Mouse (Mus musculus): ENCODE measurements around the gene Bbs7. TPM values are rescaled to one million over a fixed set of nuclear protein-coding genes. Genes with fewer than 3 reads are reported as not detected.
"Not testable (repeated sequence)": the region's sequence is repeated elsewhere in the genome, so short reads cannot be mapped to it uniquely, and the experiment has no call there.

Gene Bbs7
- polyA plus RNA-seq, 1 experiment = not detected

DNA sequence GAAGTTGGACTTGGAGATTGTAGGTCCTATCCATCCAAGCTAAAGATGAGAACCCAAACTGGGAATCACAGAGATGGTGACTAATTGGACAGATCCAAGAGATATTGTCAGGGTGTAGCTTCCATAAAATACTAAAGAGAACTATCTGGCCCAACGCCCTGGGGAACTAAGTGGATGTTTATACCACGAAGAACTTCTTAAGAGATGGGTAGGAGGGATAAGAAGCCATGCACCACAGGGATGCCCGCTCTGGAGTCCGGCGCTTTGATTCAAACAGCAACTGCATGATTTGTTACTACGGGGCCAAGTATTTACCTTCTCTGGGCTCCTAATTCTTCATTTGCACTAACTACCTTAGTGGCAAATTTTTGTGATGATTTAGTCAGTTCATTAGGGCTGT lies 590 bp downstream of the Bbs7 start:
- H3K27me3 ChIP-seq (replicated peaks) = peaks cover 8% of the 10 kb centered on the region
- TF ChIP-seq FLI1 (IDR thresholded peaks at IDR 0.05; ENCODE audit: low read length) (no peak), GATA1 (IDR thresholded peaks at IDR 0.05; ENCODE audit: borderline replicate concordance, low read length) (no peak)
- peak overlapping the region; percentile 90 for H3K4me3 ChIP-seq (replicated peaks)
- H3K36me3 ChIP-seq (replicated peaks; ENCODE audit: low read length) = no peaks in the 10 kb centered on the region
- H3K9me3 ChIP-seq = no peaks in the 10 kb centered on the region
- H3K4me1 ChIP-seq = peaks cover 7% of the 10 kb centered on the region

DNA sequence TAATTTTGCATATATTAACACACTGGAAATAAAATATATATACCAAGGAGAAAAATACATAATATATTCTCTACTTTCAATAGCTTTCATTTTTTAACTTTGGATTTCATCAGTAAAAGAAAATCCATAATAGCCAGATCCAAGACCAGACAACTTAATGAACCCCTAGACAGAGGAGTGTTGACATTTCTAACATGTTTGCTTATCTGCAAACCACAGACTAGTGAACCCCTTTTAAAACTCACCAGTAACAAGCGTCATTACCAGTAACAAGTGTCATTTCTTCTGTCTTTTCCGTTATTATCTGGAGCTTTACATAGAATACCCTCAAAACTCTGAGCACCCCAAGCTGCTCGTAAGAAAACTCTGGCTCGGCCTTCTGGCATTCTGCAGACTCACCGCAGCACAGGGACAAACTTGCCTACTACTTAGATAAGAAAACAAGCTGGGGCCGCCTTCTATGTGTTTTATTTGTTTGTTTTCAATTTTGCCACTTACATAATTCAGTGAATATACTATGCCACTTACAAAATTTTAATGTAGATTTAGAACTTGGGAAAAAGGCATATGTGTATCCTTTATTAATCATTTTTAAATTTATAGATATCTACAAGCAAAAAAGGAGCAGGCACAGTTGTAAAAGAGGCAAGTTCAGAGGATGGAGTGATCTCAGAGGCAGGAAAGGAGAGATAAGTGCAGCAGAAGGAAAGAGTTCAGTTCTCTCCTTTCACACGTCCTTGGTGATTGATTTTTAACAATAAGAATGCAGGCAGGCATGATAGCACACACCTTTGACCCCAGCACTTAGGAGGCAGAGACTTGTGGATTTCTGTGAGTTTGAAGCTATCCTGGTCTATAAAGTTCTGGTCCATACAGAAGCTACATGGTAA lies 7.1 kb downstream of the Bbs7 start:
- Histone ChIP-seq H3K4me1 (no peaks in the 10 kb centered on the region; the same call in 1 of the 2 replicates), H3K4me3 (replicated peaks) (no peak overlapping the region), H3K27me3 (replicated peaks) (no peaks in the 10 kb centered on the region), H3K36me3 (replicated peaks; ENCODE audit: low read length) (no peaks in the 10 kb centered on the region), H3K9me3 (no peaks in the 10 kb centered on the region)
- no peak for TF ChIP-seq FLI1 (IDR thresholded peaks at IDR 0.05; ENCODE audit: low read length)
- TF ChIP-seq GATA1 (IDR thresholded peaks at IDR 0.05; ENCODE audit: borderline replicate concordance, low read length) = no peak

DNA sequence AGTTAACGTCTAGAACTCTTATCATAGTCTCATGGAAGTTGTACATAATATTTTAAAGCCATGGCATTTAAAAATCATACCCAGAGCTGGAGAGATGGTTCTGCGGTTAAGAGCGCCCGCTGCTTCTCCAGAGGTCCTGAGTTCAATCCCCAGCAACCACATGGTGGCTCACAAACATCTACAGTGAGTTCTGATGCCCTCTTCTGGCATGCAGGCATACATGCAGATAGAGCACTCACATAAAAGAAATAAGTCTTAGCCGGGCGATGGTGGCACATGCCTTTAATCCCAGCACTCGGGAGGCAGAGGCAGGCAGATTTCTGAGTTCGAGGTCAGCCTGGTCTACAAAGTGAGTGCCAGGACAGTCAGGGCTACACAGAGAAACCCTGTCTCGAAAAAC lies 13.5 kb downstream of the Bbs7 start:
- H3K4me1 ChIP-seq; H3K9me3 ChIP-seq; H3K27me3 ChIP-seq (replicated peaks); H3K4me3 ChIP-seq (replicated peaks); H3K36me3 ChIP-seq (replicated peaks; ENCODE audit: low read length): not testable (repeated sequence)

GRCm38 (mm10) chr3:36598811-36599210 lies 14.5 kb downstream of the Bbs7 start:
- no peaks in the 10 kb centered on the region for H3K4me1 ChIP-seq
- H3K27me3 ChIP-seq (replicated peaks) = no peaks in the 10 kb centered on the region
- no peak overlapping the region for H3K4me3 ChIP-seq (replicated peaks)
- H3K36me3 ChIP-seq (replicated peaks; ENCODE audit: low read length) = no peaks in the 10 kb centered on the region
- no peak for TF ChIP-seq GATA1 (IDR thresholded peaks at IDR 0.05; ENCODE audit: borderline replicate concordance, low read length)
- no peak for TF ChIP-seq FLI1 (IDR thresholded peaks at IDR 0.05; ENCODE audit: low read length)
- no peaks in the 10 kb centered on the region for H3K9me3 ChIP-seq

DNA sequence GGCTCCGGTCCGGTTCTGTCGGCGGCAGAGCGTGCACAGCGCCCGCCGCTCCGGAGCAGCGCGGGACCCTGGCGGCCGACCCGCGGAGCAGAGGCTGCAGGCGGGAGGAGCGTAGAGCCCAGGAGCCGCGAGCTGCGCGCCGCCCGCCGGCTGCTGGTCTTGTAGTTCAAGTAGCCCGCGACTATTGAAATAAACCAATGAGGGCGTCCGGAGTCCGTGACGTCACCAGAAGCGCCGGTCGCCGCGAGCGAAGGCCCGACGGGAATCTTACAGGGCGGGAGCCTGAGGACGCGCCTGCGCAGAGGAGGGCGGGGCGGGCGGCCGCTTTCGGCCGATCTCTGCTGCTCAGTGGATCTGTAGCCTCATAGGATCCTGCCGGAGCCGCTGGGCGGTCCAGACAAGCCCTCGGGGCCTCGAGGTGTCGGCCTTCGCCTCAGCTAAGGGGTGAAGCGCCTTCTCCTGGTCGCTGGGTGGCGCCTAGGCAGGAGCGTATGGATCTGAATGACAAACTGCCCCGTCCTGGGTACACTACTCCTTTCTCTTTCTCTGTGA lies 41.4 kb downstream of the Bbs7 start, which contains the start of gene Ccna2:
TSS of gene Ccna2 (minus strand) at position 324 of the 552 bp plus-strand sequence.
- H3K4me1 ChIP-seq = peaks cover 36% of the 10 kb centered on the region
- H3K9me3 ChIP-seq = no peaks in the 10 kb centered on the region
- H3K36me3 ChIP-seq (replicated peaks; ENCODE audit: low read length) = peaks cover 33% of the 10 kb centered on the region
- no peaks in the 10 kb centered on the region for H3K27me3 ChIP-seq (replicated peaks)
- H3K4me3 ChIP-seq (replicated peaks) = peak within 1 kb of the TSS; percentile 95
- no peak for TF ChIP-seq FLI1 (IDR thresholded peaks at IDR 0.05; ENCODE audit: low read length)
- TF ChIP-seq GATA1 (IDR thresholded peaks at IDR 0.05; ENCODE audit: borderline replicate concordance, low read length) = no peak

DNA sequence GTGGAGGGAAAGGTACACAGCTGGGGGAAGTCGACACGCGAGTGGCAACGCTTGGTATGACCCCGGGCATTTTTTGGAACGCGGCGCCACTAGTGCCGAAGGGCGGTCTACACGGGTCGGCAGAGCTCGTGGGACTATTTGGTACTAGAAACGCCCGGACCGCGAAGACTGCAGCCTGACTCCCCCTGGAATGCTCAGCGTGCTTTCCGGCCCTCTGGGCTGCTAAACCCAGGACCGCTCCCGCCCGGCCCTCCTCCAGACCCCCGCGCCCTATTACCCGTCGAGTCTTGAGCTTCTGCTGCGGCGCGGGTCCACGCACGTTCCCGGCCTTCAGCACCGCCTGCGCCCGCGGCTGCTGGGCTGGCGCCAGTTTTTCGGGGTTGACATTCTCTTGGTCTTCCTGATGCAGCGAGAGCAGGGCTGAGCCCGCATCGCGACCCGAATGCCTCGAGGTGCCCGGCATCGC lies 41.9 kb downstream of the Bbs7 start:
- Histone ChIP-seq H3K27me3 (replicated peaks) (no peaks in the 10 kb centered on the region), H3K4me1 (peaks cover 36% of the 10 kb centered on the region), H3K4me3 (replicated peaks) (peak overlapping the region; percentile 95), H3K9me3 (no peaks in the 10 kb centered on the region), H3K36me3 (replicated peaks; ENCODE audit: low read length) (peaks cover 38% of the 10 kb centered on the region)
- TF ChIP-seq FLI1 (IDR thresholded peaks at IDR 0.05; ENCODE audit: low read length) = no peak
- TF ChIP-seq GATA1 (IDR thresholded peaks at IDR 0.05; ENCODE audit: borderline replicate concordance, low read length) = no peak

- H3K9me3 ChIP-seq = no peaks in the 10 kb centered on the region
- H3K4me1 ChIP-seq = peaks cover 36% of the 10 kb centered on the region
- peak overlapping the region; percentile 95 for H3K4me3 ChIP-seq (replicated peaks)
- peaks cover 53% of the 10 kb centered on the region for H3K36me3 ChIP-seq (replicated peaks; ENCODE audit: low read length)
- TF ChIP-seq GATA1 (IDR thresholded peaks at IDR 0.05; ENCODE audit: borderline replicate concordance, low read length) (no peak), FLI1 (IDR thresholded peaks at IDR 0.05; ENCODE audit: low read length) (no peak)
- no peaks in the 10 kb centered on the region for H3K27me3 ChIP-seq (replicated peaks)
Measured at GRCm38 (mm10) chr3:36569836-36570235, 43.4 kb downstream of the Bbs7 start.

DNA sequence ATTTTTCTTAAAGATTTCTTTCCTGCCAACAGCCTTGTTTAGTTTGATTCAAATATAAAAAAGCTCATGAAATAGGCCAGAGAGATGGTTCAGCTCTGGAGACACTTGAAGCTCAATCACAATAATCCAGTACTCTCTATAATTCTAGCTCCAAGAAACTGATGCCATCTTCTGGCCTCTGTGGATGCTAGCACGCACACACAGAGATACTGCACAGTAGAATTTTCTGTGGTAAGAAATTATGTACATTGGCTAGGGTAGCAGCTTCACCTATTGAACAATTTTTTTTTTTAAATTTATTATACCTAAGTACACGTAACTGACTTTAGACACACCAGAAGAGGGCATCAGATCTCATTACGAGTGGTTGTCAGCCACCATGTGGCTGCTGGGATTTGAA lies 49.6 kb downstream of the Bbs7 start:
- peaks cover 98% of the 10 kb centered on the region for H3K36me3 ChIP-seq (replicated peaks; ENCODE audit: low read length)
- H3K4me3 ChIP-seq (replicated peaks) = no peak overlapping the region
- H3K27me3 ChIP-seq (replicated peaks) = no peaks in the 10 kb centered on the region
- TF ChIP-seq GATA1 (IDR thresholded peaks at IDR 0.05; ENCODE audit: borderline replicate concordance, low read length) = no peak
- TF ChIP-seq FLI1 (IDR thresholded peaks at IDR 0.05; ENCODE audit: low read length) = no peak
- no peaks in the 10 kb centered on the region for H3K9me3 ChIP-seq
- H3K4me1 ChIP-seq = peaks cover 4% of the 10 kb centered on the region; the same call in 1 of the 2 replicates

DNA sequence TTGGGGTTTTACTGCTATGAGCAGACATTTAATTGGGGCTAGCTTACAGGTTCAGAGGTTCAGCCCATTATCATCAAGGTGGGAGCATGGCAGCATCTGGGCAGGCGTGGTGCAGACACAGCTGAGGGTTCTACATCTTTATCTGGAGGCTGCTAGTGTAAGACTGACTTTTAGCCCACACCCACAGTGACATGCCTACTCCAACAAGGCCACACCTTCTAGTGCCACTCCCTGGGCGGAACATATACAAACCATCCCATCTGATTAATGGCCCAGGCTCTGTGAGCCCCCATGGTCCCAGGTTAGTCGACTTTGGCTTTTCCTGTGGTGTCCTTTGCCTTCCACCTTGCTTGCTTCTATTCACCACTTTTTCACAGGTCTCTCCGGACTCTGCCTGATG lies 53.7 kb downstream of the Bbs7 start:
- Histone ChIP-seq H3K4me1 (no peaks in the 10 kb centered on the region; the same call in 1 of the 2 replicates), H3K4me3 (replicated peaks) (no peak overlapping the region), H3K36me3 (replicated peaks; ENCODE audit: low read length) (peaks cover 97% of the 10 kb centered on the region), H3K27me3 (replicated peaks) (no peaks in the 10 kb centered on the region), H3K9me3 (no peaks in the 10 kb centered on the region)
- TF ChIP-seq GATA1 (IDR thresholded peaks at IDR 0.05; ENCODE audit: borderline replicate concordance, low read length) (no peak), FLI1 (IDR thresholded peaks at IDR 0.05; ENCODE audit: low read length) (no peak)

- TF ChIP-seq GATA1 (IDR thresholded peaks at IDR 0.05; ENCODE audit: borderline replicate concordance, low read length) = no peak
- no peak for TF ChIP-seq FLI1 (IDR thresholded peaks at IDR 0.05; ENCODE audit: low read length)
- peaks cover 87% of the 10 kb centered on the region for H3K36me3 ChIP-seq (replicated peaks; ENCODE audit: low read length)
- no peak overlapping the region for H3K4me3 ChIP-seq (replicated peaks)
- H3K9me3 ChIP-seq = no peaks in the 10 kb centered on the region
- peaks cover 8% of the 10 kb centered on the region for H3K4me1 ChIP-seq
- H3K27me3 ChIP-seq (replicated peaks) = no peaks in the 10 kb centered on the region
Measured at GRCm38 (mm10) chr3:36557601-36558000, 55.7 kb downstream of the Bbs7 start.

All from megakaryocyte, embryonic 14.5 days (primary cell).